Mouse (Mus musculus): ENCODE results near the gene Fbxo24. TPM values are rescaled to one million over a fixed set of nuclear protein-coding genes. Genes with fewer than 3 reads are reported as not detected.

The Fbxo24 gene
- total and polyA plus RNA-seq, 3 experiments, result 0.13 to 0.24 TPM; not detected in 1

- no peaks in the 10 kb centered on the region for H3K9me3 ChIP-seq (replicated peaks; ENCODE audit: low read length)
- no peak for DNase-seq (ENCODE audit: extremely low read depth)
- H3K27ac ChIP-seq (ENCODE audit: insufficient read depth, low read depth), result no peak overlapping the region
- peaks cover 12 to 22% of the 10 kb centered on the region in 2 experiments for H3K36me3 ChIP-seq (replicated peaks in 1 of 2; ENCODE audit: control insufficient read depth in 1 of 2, insufficient read depth in 1 of 2, low read length in 1 of 2)
- no peak for TF ChIP-seq MAFK (IDR thresholded peaks at IDR 0.05; ENCODE audit: insufficient replicate concordance, low read length)
- TF ChIP-seq NRF1 (IDR thresholded peaks at IDR 0.05; ENCODE audit: low read depth, low read length), result no peak
- no peak overlapping the region for H3K9ac ChIP-seq (ENCODE audit: insufficient read depth, low read depth)
- dilution Hi-C loops (cut with MboI; ENCODE audit: extremely low pct_ligation_motif_present, extremely low pct_unique_long_range_greater_than_20kb, low sequenced_read_pairs), result no loop called here
- peaks cover 12 to 19% of the 10 kb centered on the region in 2 experiments for H3K4me1 ChIP-seq (ENCODE audit: control insufficient read depth in 1 of 2, insufficient read depth in 2 of 2)
- H3K27me3 ChIP-seq (replicated peaks), result no peaks in the 10 kb centered on the region
- H3K4me3 ChIP-seq (replicated peaks in 1 of 3; ENCODE audit: low read depth in 2 of 3, low read length in 2 of 3, poor library complexity in 1 of 3), result no peak overlapping the region
- peaks cover 2% of the 10 kb centered on the region; the same call in 1 of the 2 replicates for H3K79me2 ChIP-seq (replicated peaks; ENCODE audit: control insufficient read depth, extremely low read depth, insufficient read depth, poor library complexity, severe bottlenecking)
- no peak overlapping the region for H3K4me2 ChIP-seq (ENCODE audit: insufficient read depth, low read depth, poor library complexity, severe bottlenecking)
- in situ Hi-C loops (cut with MboI; ENCODE audit: low pct_ligation_motif_present, low pct_unique_long_range_greater_than_20kb, low sequenced_read_pairs), result no loop called here
Observed at GRCm38 (mm10) chr5:137597625-137598024, 31.2 kb downstream of the Fbxo24 start.

- H3K27ac ChIP-seq (ENCODE audit: insufficient read depth, low read depth), result no peak overlapping the region
- in situ Hi-C loops (cut with MboI; ENCODE audit: low pct_ligation_motif_present, low pct_unique_long_range_greater_than_20kb, low sequenced_read_pairs), result no loop called here
- peaks cover 8 to 13% of the 10 kb centered on the region in 2 experiments for H3K4me1 ChIP-seq (ENCODE audit: control insufficient read depth in 1 of 2, insufficient read depth in 2 of 2)
- no peak overlapping the region for H3K4me2 ChIP-seq (ENCODE audit: insufficient read depth, low read depth, poor library complexity, severe bottlenecking)
- H3K4me3 ChIP-seq (replicated peaks in 1 of 3; ENCODE audit: low read depth in 2 of 3, low read length in 2 of 3, poor library complexity in 1 of 3), result no peak overlapping the region
- no peak for TF ChIP-seq IRF4 (IDR thresholded peaks at IDR 0.05; ENCODE audit: low read depth, low read length)
- TF ChIP-seq POLR2AphosphoS2 (IDR thresholded peaks at IDR 0.05; ENCODE audit: low read depth, low read length), result no peak
- no peak for TF ChIP-seq CHD1 (IDR thresholded peaks at IDR 0.05; ENCODE audit: low read depth, low read length)
- no peak for TF ChIP-seq TBP (conservative IDR thresholded peaks at IDR 0.05; ENCODE audit: low read depth, low read length)
- no peak for TF ChIP-seq ZC3H11A (IDR thresholded peaks at IDR 0.05; ENCODE audit: low read depth, low read length)
- dilution Hi-C loops (cut with MboI; ENCODE audit: extremely low pct_ligation_motif_present, extremely low pct_unique_long_range_greater_than_20kb, low sequenced_read_pairs), result no loop called here
- no peak overlapping the region for H3K9ac ChIP-seq (ENCODE audit: insufficient read depth, low read depth)
- H3K79me2 ChIP-seq (replicated peaks; ENCODE audit: control insufficient read depth, extremely low read depth, insufficient read depth, poor library complexity, severe bottlenecking), result no peaks in the 10 kb centered on the region
- H3K9me3 ChIP-seq (replicated peaks; ENCODE audit: low read length), result no peaks in the 10 kb centered on the region
- no peak for DNase-seq (ENCODE audit: extremely low read depth)
- peaks cover 12 to 22% of the 10 kb centered on the region in 2 experiments for H3K36me3 ChIP-seq (replicated peaks in 1 of 2; ENCODE audit: control insufficient read depth in 1 of 2, insufficient read depth in 1 of 2, low read length in 1 of 2)
- H3K27me3 ChIP-seq (replicated peaks), result no peaks in the 10 kb centered on the region
Observed at GRCm38 (mm10) chr5:137596601-137597261, 32.1 kb downstream of the Fbxo24 start.

GRCm38 (mm10) chr5:137595921-137596320, 32.9 kb downstream of the Fbxo24 start:
- no peaks in the 10 kb centered on the region for H3K9me3 ChIP-seq (replicated peaks; ENCODE audit: low read length)
- peaks cover 12 to 22% of the 10 kb centered on the region in 2 experiments for H3K36me3 ChIP-seq (replicated peaks in 1 of 2; ENCODE audit: control insufficient read depth in 1 of 2, insufficient read depth in 1 of 2, low read length in 1 of 2)
- no peak overlapping the region for H3K4me2 ChIP-seq (ENCODE audit: insufficient read depth, low read depth, poor library complexity, severe bottlenecking)
- H3K27ac ChIP-seq (ENCODE audit: insufficient read depth, low read depth), result no peak overlapping the region
- dilution Hi-C loops (cut with MboI; ENCODE audit: extremely low pct_ligation_motif_present, extremely low pct_unique_long_range_greater_than_20kb, low sequenced_read_pairs), result no loop called here
- in situ Hi-C loops (cut with MboI; ENCODE audit: low pct_ligation_motif_present, low pct_unique_long_range_greater_than_20kb, low sequenced_read_pairs), result no loop called here
- H3K9ac ChIP-seq (ENCODE audit: insufficient read depth, low read depth), result no peak overlapping the region
- no peaks in the 10 kb centered on the region for H3K79me2 ChIP-seq (replicated peaks; ENCODE audit: control insufficient read depth, extremely low read depth, insufficient read depth, poor library complexity, severe bottlenecking)
- peaks cover 8 to 13% of the 10 kb centered on the region in 2 experiments for H3K4me1 ChIP-seq (ENCODE audit: control insufficient read depth in 1 of 2, insufficient read depth in 2 of 2)
- H3K27me3 ChIP-seq (replicated peaks), result no peaks in the 10 kb centered on the region
- no peak overlapping the region for H3K4me3 ChIP-seq (replicated peaks in 1 of 3; ENCODE audit: low read depth in 2 of 3, low read length in 2 of 3, poor library complexity in 1 of 3)
- DNase-seq (ENCODE audit: extremely low read depth), result no peak
- TF ChIP-seq HCFC1 (IDR thresholded peaks at IDR 0.05; ENCODE audit: low read depth, low read length) (no peak), KAT2A (IDR thresholded peaks at IDR 0.05; ENCODE audit: insufficient replicate concordance, low read length) (no peak), MAX (IDR thresholded peaks at IDR 0.05; ENCODE audit: low read length) (no peak), ZC3H11A (IDR thresholded peaks at IDR 0.05; ENCODE audit: low read depth, low read length) (no peak), ELF1 (IDR thresholded peaks at IDR 0.05; ENCODE audit: low read depth, low read length) (no peak), TCF12 (IDR thresholded peaks at IDR 0.05; ENCODE audit: low read depth, low read length) (no peak), ZNF384 (IDR thresholded peaks at IDR 0.05; ENCODE audit: low read depth, low read length) (no peak), CHD1 (IDR thresholded peaks at IDR 0.05; ENCODE audit: low read depth, low read length) (no peak), USF2 (conservative IDR thresholded peaks at IDR 0.05; ENCODE audit: low read depth, low read length) (no peak), GABPA (IDR thresholded peaks at IDR 0.05; ENCODE audit: insufficient replicate concordance, low read depth, low read length) (no peak), E2F4 (IDR thresholded peaks at IDR 0.05; ENCODE audit: insufficient replicate concordance, low read depth, low read length) (no peak), ZMIZ1 (IDR thresholded peaks at IDR 0.05; ENCODE audit: low read depth, low read length) (no peak), POLR2AphosphoS2 (IDR thresholded peaks at IDR 0.05; ENCODE audit: low read depth, low read length) (no peak), NRF1 (IDR thresholded peaks at IDR 0.05; ENCODE audit: low read depth, low read length) (no peak), TBP (conservative IDR thresholded peaks at IDR 0.05; ENCODE audit: low read depth, low read length) (no peak), IRF4 (IDR thresholded peaks at IDR 0.05; ENCODE audit: low read depth, low read length) (no peak), ETS1 (conservative IDR thresholded peaks at IDR 0.05; ENCODE audit: low read depth, low read length) (no peak)

Measured in CH12.LX (cell line).